Mouse (Mus musculus) kidney, postnatal 0 days (tissue): ENCODE results near the gene Cyp1a1. TPM values are rescaled to one million over a fixed set of nuclear protein-coding genes. Genes with fewer than 3 reads are reported as not detected.
A peak's percentile ranks its signal among the peaks of the same experiment; 100 is the strongest.

Experiments
- ATAC-seq: fragments of 200-750 bp; cut with Nextera tagmentation; replicated peaks from 2 replicates; pipeline ENCODE4 v1.8.0; 2017; ENCODE audit warnings: low read depth, moderate number of reproducible peaks, moderate TSS enrichment, moderate library complexity; ENCODE audit not compliant: low FRiP score
- DNase-seq: peaks from one replicate; pipeline ENCODE4 v3.0.0-alpha.2; 2016; ENCODE audit warnings: low spot score
- H3K27ac ChIP-seq: fragments of 300-500 bp; sonication (generic); 2 replicates; pipeline ENCODE4 v1.5.1; 2014; ENCODE audit warnings: mild to moderate bottlenecking
- H3K27me3 ChIP-seq: fragments of 300-500 bp; sonication (generic); 2 replicates; pipeline ENCODE4 v1.6.1; 2014; ENCODE audit warnings: low read length, mixed read lengths; ENCODE audit not compliant: insufficient read depth
- H3K36me3 ChIP-seq: fragments of 300-500 bp; sonication (generic); 2 replicates; pipeline ENCODE4 v1.6.1; 2014; ENCODE audit warnings: low read length, mixed read lengths; ENCODE audit not compliant: insufficient read depth
- H3K4me1 ChIP-seq: fragments of 300-500 bp; sonication (generic); replicated peaks from 2 replicates; pipeline ENCODE4 v1.6.1; 2014; ENCODE audit warnings: antibody characterized with exemption, low read length, mixed read lengths; ENCODE audit not compliant: insufficient read depth
- H3K4me2 ChIP-seq: fragments of 300-500 bp; sonication (generic); 2 replicates; pipeline ENCODE4 v1.6.1; 2014; ENCODE audit warnings: mild to moderate bottlenecking, low read length, moderate library complexity, mixed read lengths
- H3K4me3 ChIP-seq: fragments of 300-500 bp; sonication (generic); replicated peaks from 2 replicates; pipeline ENCODE4 v1.5.1; 2014; ENCODE audit warnings: low read depth, low read length
- H3K9ac ChIP-seq: fragments of 300-500 bp; sonication (generic); 2 replicates; pipeline ENCODE4 v1.6.1; 2014; ENCODE audit warnings: low read depth, low read length
- H3K9me3 ChIP-seq: fragments of 300-500 bp; sonication (generic); replicated peaks from 2 replicates; pipeline ENCODE4 v1.6.1; 2016; ENCODE audit warnings: low read length, inconsistent platforms, mixed read lengths
- CTCF ChIP-seq: IDR thresholded peaks from 2 replicates; pipeline ENCODE4 v1.5.1; 2016; ENCODE audit warnings: antibody characterized with exemption, low read depth, mild to moderate bottlenecking, moderate library complexity
- WGBS: fragments of 180-500 bp; shearing (Covaris S2); extraction: QIAGEN DNeasy Blood & Tissue Kit; methylation state at CpG from one replicate; pipeline ENCODE4 v1.1.7; 2014; 5-methylcytosine and 5-hydroxymethylcytosine counted together
- polyA plus RNA-seq: library from polyadenylated mRNA; unstranded; fragments of >200 nt; fragmentation: Nextera tagmentation; extraction: Ambion mirVana; gene quantifications from 2 replicates; pipeline ENCODE4 v1.2.1, GENCODE M21; 2015

Gene Cyp1a1
- 0.29 and 0.34 TPM in 2 replicates for polyA plus RNA-seq

DNA sequence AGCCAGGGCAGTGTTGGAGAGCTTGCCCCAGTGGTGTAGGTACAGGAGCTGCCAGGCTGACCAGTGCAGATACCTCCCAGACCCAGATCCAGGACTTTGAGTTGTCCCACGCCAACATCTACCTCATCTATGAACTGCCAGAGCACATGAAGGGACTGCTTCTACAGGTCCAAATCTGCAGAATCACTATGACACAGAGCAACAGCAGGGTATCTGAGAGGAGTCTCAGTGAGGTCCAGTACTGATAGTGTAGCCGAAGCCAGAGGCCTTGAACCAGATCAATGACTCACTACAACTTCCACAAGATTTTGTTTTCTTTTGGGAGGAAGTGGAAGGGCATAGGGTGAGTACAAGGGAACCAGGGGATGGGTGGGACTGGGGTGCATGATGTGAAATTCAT, at the start of gene Cyp1a1:
Gene Cyp1a1 (plus strand): TSS at position 178 of the 400 bp plus-strand sequence.
- ATAC-seq (no peak), DNase-seq (no peak)
- no peak for TF ChIP-seq CTCF
- H3K9ac ChIP-seq = no peak within 1 kb of the TSS
- no peaks in the 10 kb centered on the region for H3K4me1 ChIP-seq
- no peaks in the 10 kb centered on the region for H3K27me3 ChIP-seq
- 89% methylated on average over 2 of the region's 2 CpGs for WGBS
- H3K36me3 ChIP-seq = no peaks in the 10 kb centered on the region
- H3K27ac ChIP-seq = no peak within 1 kb of the TSS
- H3K4me3 ChIP-seq = no peak within 1 kb of the TSS
- no peak within 1 kb of the TSS for H3K4me2 ChIP-seq
- H3K9me3 ChIP-seq = no peaks in the 10 kb centered on the region

DNA sequence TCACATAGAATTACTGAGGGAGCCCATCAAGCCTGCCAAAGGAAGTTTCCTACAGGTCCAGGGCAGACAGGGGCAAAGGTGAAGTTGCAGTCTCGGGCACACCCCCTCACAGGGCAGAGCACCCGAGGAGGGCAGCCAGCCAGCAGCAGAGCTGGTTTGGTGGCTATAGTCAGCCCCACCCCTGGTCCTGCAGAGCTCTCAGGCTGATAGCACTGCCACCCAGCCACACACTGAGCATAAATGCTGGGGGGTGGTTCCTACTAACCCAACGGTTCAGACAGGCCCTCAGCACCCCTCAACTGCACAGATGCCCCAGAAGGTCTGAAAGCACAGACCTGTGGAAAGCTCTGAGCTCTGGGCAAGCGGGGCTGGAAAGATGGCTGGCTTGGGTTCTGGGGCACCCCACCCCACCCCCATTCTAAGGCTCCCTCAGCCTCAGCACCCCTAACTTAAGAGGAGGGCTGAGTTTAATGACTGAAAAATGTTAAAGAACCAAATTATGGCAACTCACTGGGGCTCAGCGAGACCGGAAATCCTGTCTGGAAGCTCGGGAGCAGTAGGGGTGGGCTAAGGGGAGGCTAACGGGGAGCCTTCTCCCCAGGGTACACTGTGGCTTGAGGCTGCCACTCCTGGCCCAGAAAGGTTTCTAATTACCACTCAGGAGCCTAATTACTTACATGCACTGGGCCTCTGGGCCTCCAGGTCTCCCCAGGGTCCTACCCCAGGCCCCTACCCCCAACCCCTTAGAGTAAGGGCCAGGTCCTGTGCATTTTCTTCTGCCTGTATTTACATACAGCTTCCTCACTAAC, 48.9 kb upstream of the Cyp1a1 start:
- H3K4me3 ChIP-seq = no peak overlapping the region
- H3K27ac ChIP-seq = peak overlapping the region; percentile 83
- TF ChIP-seq CTCF = no peak
- WGBS = 15% methylated on average over 8 of the region's 8 CpGs
- no peaks in the 10 kb centered on the region for H3K36me3 ChIP-seq
- no peak for ATAC-seq
- no peaks in the 10 kb centered on the region for H3K9me3 ChIP-seq
- no peaks in the 10 kb centered on the region for H3K27me3 ChIP-seq
- H3K9ac ChIP-seq = peak overlapping the region; percentile 31
- no peak for DNase-seq
- peaks cover 54% of the 10 kb centered on the region for H3K4me1 ChIP-seq
- peak overlapping the region; percentile 40 for H3K4me2 ChIP-seq

DNA sequence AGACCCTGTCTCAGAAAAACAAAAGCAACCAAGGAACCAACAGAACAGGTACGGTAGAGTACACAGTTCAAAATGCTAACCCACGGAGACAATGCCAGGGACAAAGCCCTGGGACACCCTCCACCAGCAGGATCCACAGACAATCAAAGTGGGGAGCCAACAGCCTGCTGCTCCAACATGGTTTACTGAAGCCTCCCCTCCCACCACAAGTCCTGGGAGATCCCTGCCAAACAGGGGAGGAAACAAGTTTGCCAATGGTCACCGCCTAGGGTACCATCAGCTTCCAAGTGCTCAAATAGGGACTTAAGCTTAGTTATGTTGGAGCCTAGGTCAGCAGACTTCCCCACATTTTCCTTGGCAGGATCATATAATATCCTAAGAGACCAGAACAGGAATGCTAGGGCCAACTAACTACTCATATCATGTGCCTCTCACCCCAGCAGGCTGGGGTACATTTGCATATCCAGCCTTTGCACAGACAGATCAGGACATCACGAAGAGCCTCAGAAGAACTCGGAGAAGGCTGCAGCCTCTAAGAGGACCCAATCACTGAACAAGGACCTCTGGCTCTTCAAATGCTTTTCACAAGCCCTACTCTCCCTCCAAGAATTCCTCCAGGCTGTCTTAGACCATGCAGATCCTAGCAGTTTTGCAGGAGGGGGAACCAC, 47.9 kb upstream of the Cyp1a1 start:
- H3K27ac ChIP-seq = peak overlapping the region; percentile 83
- 65% methylated on average over 5 of the region's 5 CpGs for WGBS
- peak overlapping the region; percentile 40 for H3K4me2 ChIP-seq
- H3K36me3 ChIP-seq = no peaks in the 10 kb centered on the region
- H3K9me3 ChIP-seq = no peaks in the 10 kb centered on the region
- no peak for ATAC-seq
- TF ChIP-seq CTCF = no peak
- no peak overlapping the region for H3K4me3 ChIP-seq
- 0 out of 2 replicates have a peak overlapping the region, but pooled peaks have one; percentile 31 for H3K9ac ChIP-seq
- H3K4me1 ChIP-seq = peaks cover 58% of the 10 kb centered on the region
- DNase-seq = no peak
- H3K27me3 ChIP-seq = no peaks in the 10 kb centered on the region

DNA sequence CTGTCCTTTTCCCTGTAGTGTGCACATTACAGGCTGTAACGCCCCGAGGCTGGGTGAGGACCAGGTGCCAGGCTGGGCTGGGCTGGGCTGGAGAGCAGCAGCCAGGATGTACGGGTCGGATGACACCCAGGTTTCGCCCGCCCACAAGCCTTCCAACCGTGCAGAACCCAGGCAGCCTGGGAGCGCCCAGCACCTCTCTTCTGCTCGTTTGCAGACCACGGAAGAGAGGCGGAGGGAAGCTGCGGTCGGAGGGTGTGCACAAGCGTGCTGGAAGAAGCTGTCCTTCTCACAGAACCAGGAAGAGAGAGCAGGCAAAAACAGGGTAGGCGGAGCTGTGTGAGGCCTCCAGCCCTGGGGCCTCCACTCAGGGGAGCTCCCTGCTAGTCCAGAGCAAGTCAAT, 47.3 kb upstream of the Cyp1a1 start:
- ATAC-seq (peak; percentile 53; the same call in 1 of the 2 replicates), DNase-seq (peak; percentile 86)
- H3K4me2 ChIP-seq = peak overlapping the region; percentile 40
- H3K9ac ChIP-seq = peak overlapping the region; percentile 39
- H3K4me3 ChIP-seq = no peak overlapping the region
- peaks cover 58% of the 10 kb centered on the region for H3K4me1 ChIP-seq
- H3K36me3 ChIP-seq = no peaks in the 10 kb centered on the region
- H3K27ac ChIP-seq = peak overlapping the region; percentile 83
- no peaks in the 10 kb centered on the region for H3K9me3 ChIP-seq
- 4% methylated on average over 15 of the region's 15 CpGs for WGBS
- TF ChIP-seq CTCF = 0 out of 2 replicates have a peak, but pooled peaks have one; percentile 3
- H3K27me3 ChIP-seq = no peaks in the 10 kb centered on the region

DNA sequence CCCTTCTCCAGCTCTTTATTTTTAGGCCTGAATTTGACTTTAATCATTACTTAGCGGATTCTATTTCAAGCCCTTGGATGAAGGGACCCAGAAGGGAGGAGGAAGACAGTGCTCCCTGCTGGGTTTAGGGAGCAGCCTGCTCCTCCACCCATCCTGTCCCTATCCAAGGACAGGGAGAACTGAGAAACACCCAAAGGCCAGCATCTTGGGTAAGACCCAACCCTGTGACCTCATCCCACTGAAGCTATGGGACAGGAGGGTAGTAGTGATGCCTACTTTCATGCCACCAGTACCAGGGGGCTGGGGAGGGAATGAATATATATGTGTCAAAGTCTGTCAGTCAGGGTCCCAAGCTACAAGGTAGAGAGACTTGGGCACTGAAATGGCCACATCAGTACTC, 46.7 kb upstream of the Cyp1a1 start:
- H3K4me1 ChIP-seq = peaks cover 58% of the 10 kb centered on the region
- peak overlapping the region; percentile 83 for H3K27ac ChIP-seq
- H3K4me3 ChIP-seq = no peak overlapping the region
- DNase-seq (no peak), ATAC-seq (no peak)
- no peak for TF ChIP-seq CTCF
- 73% methylated on average over 1 of the region's 1 CpGs for WGBS
- no peaks in the 10 kb centered on the region for H3K27me3 ChIP-seq
- H3K36me3 ChIP-seq = no peaks in the 10 kb centered on the region
- H3K9me3 ChIP-seq = no peaks in the 10 kb centered on the region
- H3K9ac ChIP-seq = no peak overlapping the region
- peak overlapping the region; percentile 40 for H3K4me2 ChIP-seq

DNA sequence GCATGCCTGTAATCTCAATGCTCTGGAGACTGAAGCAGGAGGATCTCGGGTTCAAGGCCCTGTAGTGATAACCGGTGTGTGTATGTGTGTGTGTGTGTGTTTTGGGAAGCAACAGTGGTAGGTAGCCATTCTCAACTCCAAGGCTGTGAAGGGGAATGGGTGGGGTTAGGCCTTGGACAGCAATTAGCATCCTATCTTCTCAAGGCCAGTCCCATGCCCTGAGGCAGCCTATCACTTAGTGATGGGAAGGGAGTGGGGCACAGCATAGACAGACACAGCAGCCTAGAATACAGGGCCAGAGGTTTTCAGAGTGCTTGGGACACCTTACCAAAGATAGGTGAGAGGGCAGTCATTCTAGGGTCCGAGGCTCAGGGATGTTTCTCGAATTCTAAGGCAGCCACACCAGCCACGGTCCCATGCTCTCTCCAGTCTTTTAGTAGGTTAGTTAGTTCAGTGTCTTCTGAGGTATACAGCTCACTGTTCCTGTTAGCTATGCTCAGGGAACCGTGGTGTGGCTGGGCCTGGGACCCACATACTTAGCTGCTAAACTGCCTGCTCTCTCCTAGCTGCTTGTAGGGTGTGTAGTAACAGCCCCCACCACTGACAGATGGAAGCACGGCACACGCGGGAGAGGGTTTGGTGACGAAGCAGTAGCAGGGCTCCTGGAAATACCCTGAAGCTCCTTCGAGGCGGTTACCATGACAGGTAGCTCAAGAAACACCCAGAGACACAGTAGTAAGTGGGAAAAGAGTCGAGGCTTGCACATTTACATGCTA, 45.8 kb upstream of the Cyp1a1 start:
- Histone ChIP-seq H3K4me1 (peaks cover 57% of the 10 kb centered on the region), H3K4me3 (no peak overlapping the region), H3K9ac (no peak overlapping the region), H3K27ac (no peak overlapping the region), H3K9me3 (no peaks in the 10 kb centered on the region), H3K27me3 (no peaks in the 10 kb centered on the region), H3K36me3 (no peaks in the 10 kb centered on the region), H3K4me2 (0 out of 2 replicates have a peak overlapping the region, but pooled peaks have one; percentile 73)
- DNase-seq (no peak), ATAC-seq (no peak)
- 81% methylated on average over 13 of the region's 13 CpGs for WGBS
- no peak for TF ChIP-seq CTCF
